Mouse (Mus musculus) forebrain, postnatal 0 days (tissue): ENCODE measurements around the gene Catsperz. TPM values are rescaled to one million over a fixed set of nuclear protein-coding genes. Genes with fewer than 3 reads are reported as not detected.

Experiments used
- ATAC-seq: fragments of 200-750 bp; cut with Nextera tagmentation; 2 replicates; pipeline ENCODE4 v1.8.0; 2017; ENCODE audit warnings: mild to moderate bottlenecking, moderate library complexity
- DNase-seq: peaks from one replicate; pipeline ENCODE4 v3.0.0-alpha.2; 2015
- H3K27ac ChIP-seq: fragments of 300-500 bp; sonication (generic); 2 replicates; pipeline ENCODE4 v1.5.1; 2014; ENCODE audit warnings: low read depth, mild to moderate bottlenecking, antibody characterized with exemption, low read length, moderate library complexity, mixed read lengths
- H3K27me3 ChIP-seq: fragments of 300-500 bp; sonication (generic); 2 replicates; pipeline ENCODE4 v1.6.1; 2014; ENCODE audit warnings: mild to moderate bottlenecking, low read length, mixed read lengths; ENCODE audit not compliant: insufficient read depth
- H3K36me3 ChIP-seq: fragments of 300-500 bp; sonication (generic); 2 replicates; pipeline ENCODE4 v1.6.1; 2014; ENCODE audit warnings: mild to moderate bottlenecking, moderate library complexity; ENCODE audit not compliant: insufficient read depth
- H3K4me1 ChIP-seq: fragments of 300-500 bp; sonication (generic); 2 replicates; pipeline ENCODE4 v1.6.1; 2014; ENCODE audit warnings: antibody characterized with exemption; ENCODE audit not compliant: insufficient read depth
- H3K4me2 ChIP-seq: fragments of 300-500 bp; sonication (generic); 2 replicates; pipeline ENCODE4 v1.6.1; 2014; ENCODE audit warnings: low read depth, mild to moderate bottlenecking, moderate library complexity
- H3K4me3 ChIP-seq: fragments of 300-500 bp; sonication (generic); 2 replicates; pipeline ENCODE4 v1.5.1; 2014; ENCODE audit warnings: low read depth, low read length, mixed read lengths
- H3K9ac ChIP-seq: fragments of 300-500 bp; sonication (generic); 2 replicates; pipeline ENCODE4 v1.6.1; 2014; ENCODE audit warnings: mild to moderate bottlenecking
- H3K9me3 ChIP-seq: fragments of 300-500 bp; sonication (generic); 2 replicates; pipeline ENCODE4 v1.6.1; 2016; ENCODE audit warnings: low read length
- CTCF ChIP-seq: sonication (generic); IDR thresholded peaks from 2 replicates; pipeline ENCODE4 v1.5.1; 2016; ENCODE audit warnings: antibody characterized with exemption, control low read depth, low read depth
- WGBS: fragments of 180-500 bp; shearing (Covaris S2); extraction: QIAGEN DNeasy Blood & Tissue Kit; methylation state at CpG from one replicate; pipeline ENCODE4 v1.1.7; 2014; 5-methylcytosine and 5-hydroxymethylcytosine counted together
- microRNA-seq, 2 experiments: library from miRNA; unstranded; fragments of <30 nt; microRNA quantifications; one replicate each; pipeline ENCODE4; 2016
- polyA plus RNA-seq: library from polyadenylated mRNA; unstranded; fragments of >200 nt; fragmentation: Nextera tagmentation; extraction: Ambion mirVana; gene quantifications from 2 replicates; pipeline ENCODE4 v1.2.1, GENCODE M21; 2015
- total RNA-seq: library from RNA; depleted of rRNA; stranded (reverse); fragments of >200 nt; gene quantifications from 2 replicates; pipeline ENCODE4 v1.2.3, GENCODE M21; 2014; rRNA removed

Gene Catsperz
- total and polyA plus RNA-seq, 2 experiments from 2014 or later: 0.71 to 1.2 TPM

DNA sequence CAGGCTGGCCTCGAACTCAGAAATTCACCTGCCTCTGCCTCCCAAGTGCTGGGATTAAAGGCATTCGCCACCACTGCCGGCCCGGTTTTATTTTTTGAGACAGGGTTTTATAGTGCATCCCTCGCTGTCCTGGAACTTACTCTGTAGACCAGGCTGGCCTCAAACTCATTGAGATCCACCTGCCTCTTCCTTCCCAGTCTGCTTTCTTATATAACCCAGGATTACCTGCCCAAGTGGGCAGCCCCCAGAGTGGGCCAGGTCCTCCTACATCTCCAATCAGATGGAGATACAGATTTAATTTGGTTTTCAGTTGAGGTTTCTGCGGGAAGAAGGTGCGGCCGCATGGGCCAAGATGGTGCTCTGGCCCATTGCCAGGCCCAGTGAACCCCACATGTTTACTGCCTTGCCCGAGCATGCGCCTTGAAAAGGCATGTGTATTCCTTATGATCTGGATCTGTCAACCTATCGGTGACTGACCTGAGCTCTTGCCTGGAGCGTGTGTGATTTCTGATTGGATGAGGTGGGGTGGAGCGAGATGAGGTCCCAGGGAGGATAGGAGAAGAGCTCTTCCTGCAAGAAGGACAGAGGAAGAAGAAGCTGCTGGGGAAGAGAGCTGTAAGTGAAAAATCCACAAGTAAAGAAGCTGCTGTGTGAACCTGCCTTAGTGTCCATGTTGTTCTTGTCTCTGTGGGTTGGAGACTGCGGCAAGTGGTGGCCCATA is 31.3 kb downstream of the Catsperz start:
- 92% methylated on average over 14 of the region's 14 CpGs for WGBS
- H3K4me1 ChIP-seq: no peaks in the 10 kb centered on the region
- no peak for ATAC-seq

DNA sequence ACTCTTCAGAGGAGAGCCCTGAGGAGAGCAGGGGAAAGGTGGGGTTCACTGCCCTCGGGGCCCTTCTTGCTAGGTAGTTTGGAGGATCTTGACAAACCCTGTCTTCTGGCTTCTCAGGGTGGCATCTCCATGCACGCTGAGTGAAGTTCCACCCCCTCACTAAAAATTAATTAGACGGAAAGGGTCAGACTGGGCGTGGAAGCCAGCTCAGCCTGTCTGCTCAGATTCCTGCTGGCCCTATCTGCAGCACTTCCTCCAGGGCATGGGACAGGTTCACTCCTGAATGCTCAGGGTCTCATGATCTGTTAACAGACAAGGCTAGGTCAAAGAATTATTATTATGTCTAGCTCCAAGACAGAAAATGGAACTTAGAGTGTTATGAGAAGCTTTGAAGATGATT is 32.7 kb downstream of the Catsperz start:
- H3K27me3 ChIP-seq: no peaks in the 10 kb centered on the region

More for the DNA sequence above, 31.3 kb downstream of the Catsperz start:
- Histone ChIP-seq H3K9ac (no peak overlapping the region), H3K9me3 (0 out of 2 replicates have a peak, but pooled peaks cover 3% of the 10 kb centered on the region), H3K36me3 (no peaks in the 10 kb centered on the region), H3K27ac (no peak overlapping the region), H3K4me3 (no peak overlapping the region), H3K27me3 (no peaks in the 10 kb centered on the region), H3K4me2 (no peak overlapping the region)
- TF ChIP-seq CTCF: no peak
- DNase-seq: no peak

DNA sequence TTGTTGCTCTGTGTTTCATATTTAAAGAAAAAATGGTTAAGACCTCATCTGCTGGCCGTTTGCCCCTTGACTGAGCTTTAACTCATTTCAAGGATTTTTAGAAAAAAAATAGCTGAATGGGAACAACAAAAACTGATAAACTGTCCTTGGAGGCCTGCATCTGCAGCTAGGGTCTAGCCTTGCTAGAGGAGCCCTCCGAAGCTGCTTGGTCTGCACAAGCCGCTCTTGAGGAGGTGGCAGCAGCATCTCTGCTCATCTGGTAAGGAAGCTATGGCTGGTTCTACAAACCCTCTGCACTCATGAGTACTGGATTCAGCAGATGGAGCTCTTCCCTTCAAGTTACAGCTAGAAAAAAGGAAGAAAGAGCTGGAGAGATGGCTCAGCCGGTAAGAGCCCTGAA is 47.2 kb downstream of the Catsperz start:
- no peak for TF ChIP-seq CTCF
- DNase-seq (no peak), ATAC-seq (no peak)
- Histone ChIP-seq H3K4me2 (no peak overlapping the region), H3K4me1 (no peaks in the 10 kb centered on the region), H3K9ac (no peak overlapping the region), H3K27me3 (no peaks in the 10 kb centered on the region), H3K27ac (no peak overlapping the region), H3K4me3 (no peak overlapping the region), H3K36me3 (no peaks in the 10 kb centered on the region), H3K9me3 (peaks cover 14% of the 10 kb centered on the region; the same call in 1 of the 2 replicates)
- 89% methylated on average over 4 of the region's 4 CpGs for WGBS

More for the DNA sequence above, 32.7 kb downstream of the Catsperz start:
- H3K4me3 ChIP-seq: no peak overlapping the region
- WGBS: 76% methylated on average over 4 of the region's 4 CpGs
- H3K27ac ChIP-seq: no peak overlapping the region
- no peaks in the 10 kb centered on the region for H3K4me1 ChIP-seq
- 0 out of 2 replicates have a peak, but pooled peaks cover 2% of the 10 kb centered on the region for H3K9me3 ChIP-seq
- no peak overlapping the region for H3K9ac ChIP-seq
- ATAC-seq (no peak), DNase-seq (no peak)
- no peaks in the 10 kb centered on the region for H3K36me3 ChIP-seq
- TF ChIP-seq CTCF: no peak
- H3K4me2 ChIP-seq: no peak overlapping the region

DNA sequence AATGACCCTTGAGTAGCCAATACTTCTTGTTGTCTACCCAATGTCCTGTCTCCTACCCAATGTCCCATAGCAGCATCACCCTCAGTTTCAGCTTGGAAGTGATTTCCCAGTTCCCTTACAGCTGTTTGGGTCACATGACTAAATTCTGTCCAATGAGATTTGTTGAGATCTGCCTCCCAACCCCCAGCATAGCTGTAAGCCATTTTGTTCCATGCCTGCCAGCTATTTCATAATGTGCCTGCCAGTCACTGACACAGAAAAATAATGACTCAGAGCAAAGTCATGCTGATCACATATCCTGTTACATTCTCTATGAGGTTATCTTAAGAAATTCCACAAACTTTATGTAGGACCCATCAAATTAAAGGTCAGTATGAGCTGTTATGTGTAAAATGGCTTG is 48.4 kb downstream of the Catsperz start:
- ATAC-seq (no peak), DNase-seq (no peak)
- Histone ChIP-seq H3K4me3 (no peak overlapping the region), H3K27me3 (no peaks in the 10 kb centered on the region), H3K9me3 (peaks cover 14% of the 10 kb centered on the region; the same call in 1 of the 2 replicates), H3K4me1 (no peaks in the 10 kb centered on the region), H3K36me3 (no peaks in the 10 kb centered on the region), H3K4me2 (no peak overlapping the region), H3K9ac (no peak overlapping the region), H3K27ac (no peak overlapping the region)
- TF ChIP-seq CTCF: no peak

DNA sequence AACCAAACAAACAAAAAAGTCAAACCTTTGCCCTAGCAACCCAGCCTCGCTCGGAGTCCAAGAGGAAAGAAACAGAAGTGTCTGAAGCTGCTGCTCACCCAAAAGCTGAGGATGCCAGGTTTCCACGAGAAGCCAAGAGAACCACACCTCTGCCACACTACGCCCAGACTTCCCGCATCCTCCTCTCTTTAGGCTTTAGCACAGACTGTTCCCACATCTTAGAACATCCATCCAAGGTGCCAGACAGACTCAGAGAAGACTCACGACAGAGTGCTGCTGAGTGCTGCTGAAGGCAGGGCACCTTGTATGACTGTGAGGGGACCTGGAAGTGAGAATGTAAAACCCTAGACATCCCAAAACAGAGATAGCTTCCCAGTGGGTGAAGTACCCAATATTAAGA is 49.3 kb downstream of the Catsperz start:
- Histone ChIP-seq H3K4me1 (no peaks in the 10 kb centered on the region), H3K4me3 (no peak overlapping the region), H3K27me3 (no peaks in the 10 kb centered on the region), H3K36me3 (no peaks in the 10 kb centered on the region), H3K9ac (no peak overlapping the region), H3K27ac (no peak overlapping the region), H3K4me2 (no peak overlapping the region), H3K9me3 (peaks cover 11% of the 10 kb centered on the region; the same call in 1 of the 2 replicates)
- no peak for TF ChIP-seq CTCF
- WGBS: 84% methylated on average over 6 of the region's 6 CpGs
- ATAC-seq: no peak
- no peak for DNase-seq

DNA sequence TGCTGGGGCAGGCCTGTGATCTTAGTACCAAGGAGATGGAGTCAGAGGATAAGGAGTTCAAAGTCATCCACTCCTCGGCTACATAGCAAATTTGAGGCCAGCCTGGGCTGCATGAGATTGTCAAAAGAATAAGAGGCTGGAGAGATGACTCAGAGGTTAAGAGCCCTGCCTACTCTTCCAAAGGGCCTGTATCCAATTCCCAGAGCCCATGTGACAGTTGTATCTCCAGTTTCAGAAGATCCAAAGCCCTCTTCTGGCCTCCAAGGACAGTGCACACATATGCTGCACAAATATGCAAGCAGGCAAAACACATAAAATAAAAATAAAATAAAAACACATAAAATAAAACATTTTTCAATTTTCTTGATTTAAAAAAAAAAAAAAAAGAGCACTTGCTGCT is 50.9 kb downstream of the Catsperz start:
- 0 out of 2 replicates have a peak, but pooled peaks cover 7% of the 10 kb centered on the region for H3K9me3 ChIP-seq
- no peaks in the 10 kb centered on the region for H3K4me1 ChIP-seq
- no peak for ATAC-seq
- H3K9ac ChIP-seq: no peak overlapping the region
- no peak overlapping the region for H3K4me3 ChIP-seq
- no peaks in the 10 kb centered on the region for H3K36me3 ChIP-seq
- no peak for TF ChIP-seq CTCF
- DNase-seq: no peak
- H3K4me2 ChIP-seq: no peak overlapping the region
- no peaks in the 10 kb centered on the region for H3K27me3 ChIP-seq
- no peak overlapping the region for H3K27ac ChIP-seq
- 77% methylated on average over 1 of the region's 1 CpGs for WGBS

DNA sequence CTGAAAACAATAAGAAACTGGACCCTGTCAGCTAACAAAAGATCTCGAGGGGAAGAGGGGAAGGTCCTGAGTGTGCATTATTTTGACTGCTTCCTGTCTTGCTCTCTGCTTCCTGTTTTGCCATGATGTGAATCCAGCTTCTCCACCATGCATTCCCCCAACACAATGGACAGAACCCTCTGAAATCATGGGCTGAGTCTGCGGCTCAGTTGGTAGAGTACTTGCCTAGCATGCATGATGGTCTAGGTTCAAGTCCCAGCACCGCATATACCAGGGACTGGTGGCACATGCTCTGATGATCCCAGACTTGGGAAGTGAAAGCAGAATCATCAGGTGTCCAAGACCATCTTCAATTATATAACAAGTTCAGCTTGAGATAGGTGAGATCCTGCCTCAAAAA is 52.5 kb downstream of the Catsperz start:
- Histone ChIP-seq H3K36me3 (no peaks in the 10 kb centered on the region), H3K9me3 (no peaks in the 10 kb centered on the region), H3K4me1 (no peaks in the 10 kb centered on the region), H3K4me3 (no peak overlapping the region), H3K27me3 (no peaks in the 10 kb centered on the region), H3K27ac (no peak overlapping the region), H3K4me2 (no peak overlapping the region), H3K9ac (no peak overlapping the region)
- 79% methylated on average over 3 of the region's 3 CpGs for WGBS
- DNase-seq (no peak), ATAC-seq (no peak)
- TF ChIP-seq CTCF: no peak

Small RNA genes lying within 50 kb of the gene (microRNA-seq; reads per million reads assigned to microRNA genes)
- gene Mir6990: 1.2 reads per million in 2 experiments

Other genes starting within 250 kb of the Catsperz start
- gene Rps6ka4, start 84.7 kb downstream of the Catsperz start, total RNA-seq: 18.0 and 24.2 TPM in 2 replicates
- 11.2 and 14.3 TPM in 2 replicates for gene Rps6ka4, start 84.7 kb downstream of the Catsperz start, polyA plus RNA-seq
- gene Ccdc88b, start 67.2 kb downstream of the Catsperz start, total RNA-seq: 0.57 and 3.5 TPM in 2 replicates
- 0.30 and 0.67 TPM in 2 replicates for gene Ccdc88b, start 67.2 kb downstream of the Catsperz start, polyA plus RNA-seq
- gene Trmt112, start 15.7 kb downstream of the Catsperz start, total RNA-seq: 52.3 and 69.6 TPM in 2 replicates
- gene Trmt112, start 15.7 kb downstream of the Catsperz start, polyA plus RNA-seq: 102 and 103 TPM in 2 replicates
- 182 and 199 TPM in 2 replicates for gene Prdx5, start 15.3 kb downstream of the Catsperz start, total RNA-seq
- 424 and 467 TPM in 2 replicates for gene Prdx5, start 15.3 kb downstream of the Catsperz start, polyA plus RNA-seq
- 42.6 and 43.0 TPM in 2 replicates for gene Esrra, start 3.6 kb downstream of the Catsperz start, total RNA-seq
- gene Esrra, start 3.6 kb downstream of the Catsperz start, polyA plus RNA-seq: 6.4 and 8.4 TPM in 2 replicates
- 8.8 and 12.7 TPM in 2 replicates for gene Kcnk4, start 9.1 kb upstream of the Catsperz start, total RNA-seq
- gene Kcnk4, start 9.1 kb upstream of the Catsperz start, polyA plus RNA-seq: 8.6 and 8.7 TPM in 2 replicates
- 56.5 and 94.9 TPM in 2 replicates for gene Bad, start 16.5 kb upstream of the Catsperz start, total RNA-seq
- 95.3 and 111 TPM in 2 replicates for gene Bad, start 16.5 kb upstream of the Catsperz start, polyA plus RNA-seq
- gene Gpr137, start 17.1 kb upstream of the Catsperz start, total RNA-seq: 65.4 and 75.2 TPM in 2 replicates
- 68.5 and 77.6 TPM in 2 replicates for gene Gpr137, start 17.1 kb upstream of the Catsperz start, polyA plus RNA-seq
- 226 and 269 TPM in 2 replicates for gene Ppp1r14b, start 49.6 kb upstream of the Catsperz start, total RNA-seq
- gene Ppp1r14b, start 49.6 kb upstream of the Catsperz start, polyA plus RNA-seq: 201 and 269 TPM in 2 replicates
- gene Plcb3, start 51.1 kb upstream of the Catsperz start, total RNA-seq: 12.8 and 13.1 TPM in 2 replicates
- 7.3 and 10.0 TPM in 2 replicates for gene Plcb3, start 51.1 kb upstream of the Catsperz start, polyA plus RNA-seq
- gene Fkbp2, start 55.1 kb upstream of the Catsperz start, total RNA-seq: 23.5 and 26.8 TPM in 2 replicates
- gene Fkbp2, start 55.1 kb upstream of the Catsperz start, polyA plus RNA-seq: 102 and 106 TPM in 2 replicates
- 24.9 and 28.4 TPM in 2 replicates for gene Vegfb, start 62.3 kb upstream of the Catsperz start, total RNA-seq
- gene Vegfb, start 62.3 kb upstream of the Catsperz start, polyA plus RNA-seq: 52.8 and 64.6 TPM in 2 replicates
- 15.1 and 20.2 TPM in 2 replicates for gene Dnajc4, start 67.2 kb upstream of the Catsperz start, total RNA-seq
- gene Dnajc4, start 67.2 kb upstream of the Catsperz start, polyA plus RNA-seq: 20.7 and 24.8 TPM in 2 replicates
- 7.9 and 9.5 TPM in 2 replicates for gene Nudt22, start 70.7 kb upstream of the Catsperz start, total RNA-seq
- 14.3 and 15.3 TPM in 2 replicates for gene Nudt22, start 70.7 kb upstream of the Catsperz start, polyA plus RNA-seq
- gene Trpt1, start 70.8 kb upstream of the Catsperz start, total RNA-seq: 16.2 and 16.3 TPM in 2 replicates
- gene Trpt1, start 70.8 kb upstream of the Catsperz start, polyA plus RNA-seq: 18.2 and 18.7 TPM in 2 replicates
- gene Fermt3, start 94.1 kb upstream of the Catsperz start, total RNA-seq: 4.4 and 6.0 TPM in 2 replicates
- 2.6 and 3.6 TPM in 2 replicates for gene Fermt3, start 94.1 kb upstream of the Catsperz start, polyA plus RNA-seq
- 124 and 133 TPM in 2 replicates for gene Stip1, start 114.6 kb upstream of the Catsperz start, total RNA-seq
- 146 and 156 TPM in 2 replicates for gene Stip1, start 114.6 kb upstream of the Catsperz start, polyA plus RNA-seq
- gene Macrod1, start 131.4 kb upstream of the Catsperz start, total RNA-seq: 8.1 and 9.4 TPM in 2 replicates
- gene Macrod1, start 131.4 kb upstream of the Catsperz start, polyA plus RNA-seq: 8.0 and 8.5 TPM in 2 replicates
- gene Flrt1, start 180.3 kb upstream of the Catsperz start, total RNA-seq: 8.1 and 8.8 TPM in 2 replicates
- gene Flrt1, start 180.3 kb upstream of the Catsperz start, polyA plus RNA-seq: 6.7 and 11.3 TPM in 2 replicates